In genomic region chr5:4530236-4531067, GRCm38 (mm10) we compare ENCODE assay signal across 8 mouse cellular contexts.
DNase-seq lines count a peak whose midpoint lies in the region; TF ChIP-seq lines count a peak whose summit lies in the region.

No protein-coding gene starts in this region.

- H3K27me3 ChIP-seq in heart, adult 2 months (ENCODE audit: control insufficient read depth, insufficient read depth, low read length): no peaks in the 10 kb centered on the region
- H3K27me3 ChIP-seq in small intestine, adult 2 months (ENCODE audit: control insufficient read depth, insufficient read depth, low read length): no peaks in the 10 kb centered on the region

- WGBS in heart, adult 2 months: 39% methylated on average over 10 of the region's 10 CpGs
- WGBS in small intestine, adult 2 months: 47% methylated on average over 10 of the region's 10 CpGs

- DNase-seq in layer of hippocampus, adult 2 months (ENCODE audit: low spot score in 2 of 2): peak; percentile 23 to 29
- no peak for DNase-seq in layer of hippocampus, postnatal 10 days (ENCODE audit: low spot score in 2 of 2)
- DNase-seq in brain, embryonic 18.5 days (ENCODE audit: low read depth, low spot score): peak; percentile 37
- DNase-seq in heart, adult 2 months: peak; percentile 42 to 56
- peak; percentile 72 to 73 for DNase-seq in lung, adult 18-20 months
- DNase-seq in left cerebral cortex, adult 2 months (ENCODE audit: extremely low spot score in 1 of 2, low spot score in 2 of 2): no peak
- no peak for DNase-seq in thymus, postnatal 0 days (ENCODE audit: low spot score)

- no peaks in the 10 kb centered on the region for H3K79me2 ChIP-seq in heart, adult 2 months (replicated peaks; ENCODE audit: control insufficient read depth, insufficient read depth, low read length)

- no peak overlapping the region; the same call in 1 of the 2 replicates for H3K27ac ChIP-seq in layer of hippocampus, adult 2 months
- H3K27ac ChIP-seq in heart, adult 2 months: peak overlapping the region; percentile 45
- peak overlapping the region; percentile 69 for H3K27ac ChIP-seq in small intestine, adult 2 months (ENCODE audit: insufficient read depth, low read depth, low read length)
- H3K27ac ChIP-seq in left cerebral cortex, adult 2 months: no peak overlapping the region

- no peak overlapping the region for H3K9ac ChIP-seq in heart, adult 2 months (ENCODE audit: low read depth, low read length)

- no peak overlapping the region for H3K4me3 ChIP-seq in layer of hippocampus, adult 2 months
- H3K4me3 ChIP-seq in heart, adult 2 months: no peak overlapping the region
- H3K4me3 ChIP-seq in small intestine, adult 2 months (ENCODE audit: low read depth, low read length): no peak overlapping the region
- H3K4me3 ChIP-seq in left cerebral cortex, adult 2 months: no peak overlapping the region

- H3K4me1 ChIP-seq in heart, adult 2 months (ENCODE audit: control insufficient read depth, insufficient read depth, low read length): no peaks in the 10 kb centered on the region; the same call in 1 of the 2 replicates
- H3K4me1 ChIP-seq in small intestine, adult 2 months (ENCODE audit: control insufficient read depth, insufficient read depth, insufficient read length, low read length): 0 out of 2 replicates have a peak, but pooled peaks cover 1% of the 10 kb centered on the region

- H3K36me3 ChIP-seq in heart, adult 2 months (ENCODE audit: control insufficient read depth, insufficient read depth, low read length): no peaks in the 10 kb centered on the region
- H3K36me3 ChIP-seq in small intestine, adult 2 months (ENCODE audit: control insufficient read depth, insufficient read depth, low read length): no peaks in the 10 kb centered on the region

- no peak for TF ChIP-seq POLR2A in heart, adult 2 months (IDR thresholded peaks at IDR 0.05; ENCODE audit: insufficient read depth, low read depth, low read length)
- TF ChIP-seq POLR2A in small intestine, adult 2 months (IDR thresholded peaks at IDR 0.05; ENCODE audit: low read depth, low read length): no peak

- TF ChIP-seq CTCF in layer of hippocampus, adult 2 months (conservative IDR thresholded peaks at IDR 0.05): no peak
- no peak for TF ChIP-seq CTCF in heart, adult 2 months (IDR thresholded peaks at IDR 0.05)
- no peak for TF ChIP-seq CTCF in small intestine, adult 2 months (IDR thresholded peaks at IDR 0.05; ENCODE audit: extremely low read depth, insufficient read length, insufficient replicate concordance, low read depth, low read length)
- no peak for TF ChIP-seq CTCF in left cerebral cortex, adult 2 months (IDR thresholded peaks at IDR 0.05)

- intact Hi-C loops in heart, adult 2 months (cut with DNase I): no loop called here
- intact Hi-C loops in left cerebral cortex, adult 2 months (cut with DNase I): no loop called here

- TF ChIP-seq EP300 in heart, adult 2 months (IDR thresholded peaks at IDR 0.05; ENCODE audit: insufficient read depth, low read depth, low read length): no peak

Comparison
In these comparisons a context has a peak if more than half of its experiments do, and no peak if none do; other contexts are left out.
1. DNase-seq: peak in layer of hippocampus, adult 2 months (2 of 2), brain, embryonic 18.5 days (single experiment), heart, adult 2 months (2 of 2) and lung, adult 18-20 months (2 of 2); none in layer of hippocampus, postnatal 10 days (0 of 2), left cerebral cortex, adult 2 months (0 of 2) and thymus, postnatal 0 days (single experiment).
2. H3K27ac ChIP-seq: peak in heart, adult 2 months (single experiment) and small intestine, adult 2 months (single experiment); none in layer of hippocampus, adult 2 months (single experiment) and left cerebral cortex, adult 2 months (single experiment).